Mouse (Mus musculus) CH12.LX (cell line): ENCODE data around the gene Cdc20b. TPM values are rescaled to one million over a fixed set of nuclear protein-coding genes. Genes with fewer than 3 reads are reported as not detected.

ENCODE experiments used
- DNase-seq: peaks from one replicate; pipeline ENCODE4 v3.0.0-alpha.2; 2013; ENCODE audit errors: extremely low read depth
- H3K27ac ChIP-seq: 2 replicates; pipeline ENCODE4 v1.5.1; 2012; ENCODE audit warnings: low read depth, mild to moderate bottlenecking, control low read depth, moderate library complexity; ENCODE audit not compliant: insufficient read depth
- H3K27me3 ChIP-seq: replicated peaks from 2 replicates; pipeline ENCODE3; 2012; ENCODE audit warnings: inconsistent platforms
- H3K36me3 ChIP-seq, 2 experiments: replicated peaks in 1 of 2; 2 replicates each; pipeline versions ENCODE3 to v1.6.1; 2012; ENCODE audit warnings: inconsistent platforms in 1 of 2, low read length in 1 of 2, mild to moderate bottlenecking in 1 of 2, mixed read lengths in 1 of 2, moderate library complexity in 1 of 2; ENCODE audit not compliant: control insufficient read depth in 1 of 2, insufficient read depth in 1 of 2
- H3K4me1 ChIP-seq, 2 experiments: 2 replicates each; pipeline ENCODE4 v1.6.1; 2012; ENCODE audit warnings: inconsistent platforms in 1 of 2, moderate library complexity in 1 of 2; ENCODE audit not compliant: insufficient read depth in 2 of 2, control insufficient read depth in 1 of 2
- H3K4me2 ChIP-seq: 2 replicates; pipeline ENCODE4 v1.6.1; 2012; ENCODE audit warnings: low read depth, mild to moderate bottlenecking, control low read depth; ENCODE audit not compliant: poor library complexity, insufficient read depth, severe bottlenecking
- H3K4me3 ChIP-seq, 3 experiments: fragments of 150-350 bp in 1 of 3; sonication (generic) in 1 of 3; replicated peaks in 1 of 3; 2 replicates each; pipeline versions ENCODE3 to v1.5.1; 2011 to 2012; ENCODE audit warnings: low read depth in 2 of 3, low read length in 2 of 3, mild to moderate bottlenecking in 2 of 3, moderate library complexity in 2 of 3, control low read depth in 1 of 3, improper control_type of control experiment in 1 of 3, inconsistent platforms in 1 of 3, mixed read lengths in 1 of 3; ENCODE audit not compliant: poor library complexity in 1 of 3
- H3K79me2 ChIP-seq: replicated peaks from 2 replicates; pipeline ENCODE4 v1.6.1; 2012; ENCODE audit warnings: mild to moderate bottlenecking, moderate library complexity; ENCODE audit not compliant: control insufficient read depth, poor library complexity, insufficient read depth, severe bottlenecking; ENCODE audit errors: extremely low read depth
- H3K9ac ChIP-seq: 2 replicates; pipeline ENCODE4 v1.6.1; 2012; ENCODE audit warnings: low read depth, mild to moderate bottlenecking, control low read depth, moderate library complexity; ENCODE audit not compliant: insufficient read depth
- H3K9me3 ChIP-seq: replicated peaks from 2 replicates; pipeline ENCODE3; 2012; ENCODE audit warnings: low read length, inconsistent platforms, mixed read lengths
- CTCF ChIP-seq, 2 experiments: IDR thresholded peaks in 1 of 2; conservative IDR thresholded peaks in 1 of 2; 2 replicates each; pipeline ENCODE4 v1.5.1; 2011 to 2012; ENCODE audit warnings: low read depth in 2 of 2, low read length in 2 of 2, improper control_type of control experiment in 1 of 2, inconsistent platforms in 1 of 2, mild to moderate bottlenecking in 1 of 2, moderate library complexity in 1 of 2
- ELF1 ChIP-seq: IDR thresholded peaks from 2 replicates; pipeline ENCODE4 v1.6.1; 2014; ENCODE audit warnings: low read depth, mild to moderate bottlenecking, inconsistent platforms, low read length, improper control_type of control experiment
- EP300 ChIP-seq: IDR thresholded peaks from 2 replicates; pipeline ENCODE4 v1.6.1; 2011; ENCODE audit warnings: low read length, improper control_type of control experiment
- ETS1 ChIP-seq: conservative IDR thresholded peaks from 2 replicates; pipeline ENCODE4 v1.6.1; 2012; ENCODE audit warnings: low read depth, mild to moderate bottlenecking, inconsistent platforms, low read length, improper control_type of control experiment, moderate library complexity
- GABPA ChIP-seq: IDR thresholded peaks from 2 replicates; pipeline ENCODE4 v1.6.1; 2012; ENCODE audit warnings: low read depth, low read length, improper control_type of control experiment, inconsistent platforms; ENCODE audit not compliant: insufficient replicate concordance
- JUN ChIP-seq: IDR thresholded peaks from 2 replicates; pipeline ENCODE4 v1.6.1; 2011; ENCODE audit warnings: low read depth, mild to moderate bottlenecking, low read length, improper control_type of control experiment, moderate library complexity; ENCODE audit not compliant: insufficient read depth
- JUND ChIP-seq: conservative IDR thresholded peaks from 2 replicates; pipeline ENCODE4 v1.6.1; 2011; ENCODE audit warnings: low read depth, low read length, improper control_type of control experiment
- KAT2A ChIP-seq: IDR thresholded peaks from 2 replicates; pipeline ENCODE4 v1.6.1; 2012; ENCODE audit warnings: low read length, improper control_type of control experiment, inconsistent platforms; ENCODE audit not compliant: insufficient replicate concordance
- MAFK ChIP-seq: IDR thresholded peaks from 2 replicates; pipeline ENCODE4 v1.6.1; 2011; ENCODE audit warnings: low read length, improper control_type of control experiment; ENCODE audit not compliant: insufficient replicate concordance
- MAZ ChIP-seq: IDR thresholded peaks from 2 replicates; pipeline ENCODE4 v1.6.1; 2012; ENCODE audit warnings: low read depth, mild to moderate bottlenecking, inconsistent platforms, low read length, improper control_type of control experiment, moderate library complexity
- NRF1 ChIP-seq: IDR thresholded peaks from 2 replicates; pipeline ENCODE4 v1.6.1; 2014; ENCODE audit warnings: low read depth, mild to moderate bottlenecking, inconsistent platforms, low read length, improper control_type of control experiment, moderate library complexity
- POLR2A ChIP-seq: IDR thresholded peaks from 2 replicates; pipeline ENCODE4 v1.6.1; 2011; ENCODE audit warnings: low read depth, mild to moderate bottlenecking, improper control_type of control experiment, low read length
- RAD21 ChIP-seq: IDR thresholded peaks from 2 replicates; pipeline ENCODE4 v1.6.1; 2011; ENCODE audit warnings: low read depth, mild to moderate bottlenecking, low read length, improper control_type of control experiment, moderate library complexity
- RCOR1 ChIP-seq: conservative IDR thresholded peaks from 2 replicates; pipeline ENCODE4 v1.6.1; 2012; ENCODE audit warnings: low read depth, mild to moderate bottlenecking, inconsistent platforms, low read length, improper control_type of control experiment
- SMC3 ChIP-seq: IDR thresholded peaks from 2 replicates; pipeline ENCODE4 v1.6.1; 2011; ENCODE audit warnings: low read depth, low read length, improper control_type of control experiment
- TBP ChIP-seq: conservative IDR thresholded peaks from 2 replicates; pipeline ENCODE4 v1.6.1; 2011; ENCODE audit warnings: low read depth, low read length, improper control_type of control experiment
- TCF12 ChIP-seq: IDR thresholded peaks from 2 replicates; pipeline ENCODE4 v1.6.1; 2014; ENCODE audit warnings: low read depth, mild to moderate bottlenecking, inconsistent platforms, low read length, improper control_type of control experiment
- UBTF ChIP-seq: IDR thresholded peaks from 2 replicates; pipeline ENCODE4 v1.6.1; 2012; ENCODE audit warnings: low read depth, mild to moderate bottlenecking, inconsistent platforms, low read length, improper control_type of control experiment, moderate library complexity
- ZC3H11A ChIP-seq: IDR thresholded peaks from 2 replicates; pipeline ENCODE4 v1.6.1; 2012; ENCODE audit warnings: low read depth, mild to moderate bottlenecking, inconsistent platforms, low read length, improper control_type of control experiment
- ZMIZ1 ChIP-seq: IDR thresholded peaks from 2 replicates; pipeline ENCODE4 v1.6.1; 2012; ENCODE audit warnings: low read depth, mild to moderate bottlenecking, inconsistent platforms, low read length, improper control_type of control experiment
- dilution Hi-C: fragments of 300-500 bp; cut with MboI; formaldehyde crosslinking; loops from 2 replicates; pipeline ENCODE4 v1.14.3; 2020; ENCODE audit warnings: low sequenced_read_pairs; ENCODE audit not compliant: extremely low pct_unique_long_range_greater_than_20kb, extremely low pct_ligation_motif_present
- in situ Hi-C: fragments of 300-500 bp; cut with MboI; formaldehyde crosslinking; loops from 3 replicates; pipeline ENCODE4 v1.14.3; 2019; ENCODE audit warnings: low sequenced_read_pairs, low pct_ligation_motif_present, low pct_unique_long_range_greater_than_20kb, mixed read lengths
- polyA plus RNA-seq: library from polyadenylated mRNA; unstranded; fragments of >175 nt; gene quantifications from 2 replicates; pipeline ENCODE4 v1.2.1, GENCODE M21; 2012; ENCODE audit warnings: low read depth; ENCODE audit not compliant: insufficient read length
- total RNA-seq, 2 experiments: library from RNA; depleted of rRNA; stranded (reverse); fragments of 300-350 nt in 1 of 2; fragments of >200 nt in 1 of 2; gene quantifications; 2 replicates each; pipeline ENCODE4 v1.2.3; 2012 to 2014

Gene Cdc20b
- total and polyA plus RNA-seq, 3 experiments, result not detected

DNA sequence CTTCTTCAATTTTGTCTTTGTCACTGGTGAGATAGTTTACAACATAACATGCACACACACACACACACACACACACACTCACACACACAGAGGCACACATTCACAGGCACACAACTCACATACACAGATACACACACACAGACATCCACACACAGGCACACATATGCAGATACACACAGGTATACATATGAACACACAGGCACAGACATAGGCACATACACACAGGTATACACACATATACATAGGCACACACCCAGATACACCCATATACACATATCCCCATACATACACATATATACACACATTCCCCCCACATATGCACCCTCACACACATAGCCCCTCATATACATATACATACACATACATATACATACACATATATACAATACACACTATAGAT, 12.1 kb downstream of the Cdc20b start:
- TF ChIP-seq RCOR1 (no peak), JUN (no peak), ZMIZ1 (no peak), MAZ (no peak), POLR2A (no peak), ETS1 (no peak), KAT2A (no peak), TBP (no peak), RAD21 (no peak), MAFK (no peak), NRF1 (no peak), JUND (no peak), GABPA (no peak), ZC3H11A (no peak), SMC3 (no peak), EP300 (no peak), UBTF (no peak), TCF12 (no peak), ELF1 (no peak)
- TF ChIP-seq, all 38 proteins: peak for 0
- Histone ChIP-seq H3K9ac (no peak overlapping the region), H3K4me1 (no peaks in the 10 kb centered on the region), H3K27me3 (no peaks in the 10 kb centered on the region), H3K4me2 (no peak overlapping the region), H3K36me3 (no peaks in the 10 kb centered on the region), H3K9me3 (no peaks in the 10 kb centered on the region), H3K79me2 (no peaks in the 10 kb centered on the region), H3K4me3 (no peak overlapping the region), H3K27ac (no peak overlapping the region)
- dilution Hi-C loops (no loop called here), in situ Hi-C loops (loop anchor here (10.0 to 25.0 kb wide), 2 partner anchors 218 to 760 kb away; partner anchors contain the start of gene Ankrd55)
- no peak for DNase-seq

GRCm38 (mm10) chr13:113047647-113048046, 12.7 kb downstream of the Cdc20b start:
- no peaks in the 10 kb centered on the region for H3K9me3 ChIP-seq
- dilution Hi-C loops (no loop called here), in situ Hi-C loops (loop anchor here (10.0 to 25.0 kb wide), 2 partner anchors 217 to 760 kb away; partner anchors contain the start of gene Ankrd55)
- H3K27ac ChIP-seq, result no peak overlapping the region
- no peaks in the 10 kb centered on the region for H3K79me2 ChIP-seq
- no peak overlapping the region for H3K4me2 ChIP-seq
- DNase-seq, result no peak
- no peak overlapping the region for H3K4me3 ChIP-seq
- TF ChIP-seq MAZ, result no peak
- peak in 1 of 2 experiments; percentile 29; a peak in 2 of 4 replicates for TF ChIP-seq CTCF (conservative IDR thresholded peaks at IDR 0.05 in 1 of 2, IDR thresholded peaks at IDR 0.05 in 1 of 2; ENCODE audit: low read depth in 2 of 2, low read length in 2 of 2)
- H3K27me3 ChIP-seq, result no peaks in the 10 kb centered on the region
- H3K36me3 ChIP-seq, result no peaks in the 10 kb centered on the region
- no peaks in the 10 kb centered on the region for H3K4me1 ChIP-seq
- no peak overlapping the region for H3K9ac ChIP-seq
